Mouse (Mus musculus): ENCODE measurements at regions not wholly inside any gene's neighbourhood (a gene's known extent, or its start where the extent isn't known, plus 50 kb on each side); places are given as distances from the start of the nearest gene placed in this dataset.

DNA sequence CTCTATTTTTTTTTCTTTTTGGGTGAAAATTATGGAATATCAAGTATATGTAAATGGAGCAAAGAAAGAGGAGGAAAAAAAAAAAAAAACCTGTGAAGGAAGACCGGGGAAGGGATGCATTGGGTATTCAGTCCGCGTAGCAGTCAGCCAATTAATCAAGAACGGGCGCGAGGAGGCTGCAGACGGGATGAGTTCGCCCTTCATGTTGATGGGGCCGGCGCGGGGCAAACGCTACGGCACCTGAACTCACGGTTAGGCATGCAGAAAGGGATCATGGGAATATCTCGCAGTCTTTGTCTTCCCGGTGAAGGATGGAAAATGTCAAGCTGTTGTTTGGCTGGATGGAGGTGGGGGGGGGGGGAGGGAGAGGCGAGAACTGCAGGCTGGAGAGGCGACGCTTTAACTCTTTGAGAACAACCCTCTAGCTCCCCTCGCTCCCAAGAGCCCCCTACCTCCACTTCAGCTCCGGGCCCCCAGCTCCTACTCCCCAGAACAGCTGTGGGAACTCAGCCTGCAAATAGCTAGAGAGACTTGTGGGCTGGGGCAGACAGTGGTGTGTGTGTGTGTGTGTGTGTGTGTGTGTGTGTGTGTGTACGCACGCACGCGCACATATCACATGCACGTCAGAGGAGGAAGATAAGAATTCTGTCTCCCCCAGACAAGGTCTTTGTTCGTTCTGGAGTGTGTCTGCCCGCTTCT lies 210.7 kb downstream of the Gm26897 start:
- no peak for ATAC-seq (ENCODE audit: low TSS enrichment)

DNA sequence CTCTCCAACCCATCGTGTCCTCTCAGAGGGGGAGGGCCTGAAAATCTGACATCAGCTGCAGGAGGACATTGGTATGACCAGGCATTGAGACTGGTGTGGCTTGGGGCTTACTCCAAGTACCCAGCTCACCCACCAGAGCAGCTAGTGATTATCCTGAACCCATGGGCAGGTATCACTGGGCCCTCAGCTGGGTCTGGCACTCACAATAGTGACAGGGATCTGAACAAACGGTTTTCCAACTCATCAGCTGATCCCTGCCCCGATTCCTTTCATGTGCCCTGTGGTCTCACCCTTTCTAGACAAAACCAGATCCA lies 211.2 kb downstream of the Gm26897 start:
- ATAC-seq (ENCODE audit: low TSS enrichment), result no peak

DNA sequence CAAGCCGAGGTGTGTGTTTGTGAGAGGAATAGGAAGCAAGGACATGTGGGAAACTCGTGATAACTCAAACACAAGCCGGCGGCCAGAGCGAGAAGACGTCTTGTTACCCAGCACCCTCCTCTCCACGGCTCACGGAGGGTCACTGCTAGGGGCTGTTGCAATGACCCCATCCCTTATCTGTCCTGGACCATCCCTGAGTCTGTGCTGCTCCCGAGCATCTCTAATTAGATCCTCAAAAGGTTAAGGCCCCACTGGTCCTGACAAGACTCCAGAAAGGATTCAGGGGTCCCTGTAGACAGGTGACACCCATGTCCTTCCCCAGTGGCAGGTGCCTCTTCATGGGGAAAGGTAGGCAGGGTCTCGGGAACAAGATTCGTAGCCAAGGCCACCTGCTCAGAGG lies 212.6 kb downstream of the Gm26897 start:
- no peak for ATAC-seq (ENCODE audit: low TSS enrichment)

DNA sequence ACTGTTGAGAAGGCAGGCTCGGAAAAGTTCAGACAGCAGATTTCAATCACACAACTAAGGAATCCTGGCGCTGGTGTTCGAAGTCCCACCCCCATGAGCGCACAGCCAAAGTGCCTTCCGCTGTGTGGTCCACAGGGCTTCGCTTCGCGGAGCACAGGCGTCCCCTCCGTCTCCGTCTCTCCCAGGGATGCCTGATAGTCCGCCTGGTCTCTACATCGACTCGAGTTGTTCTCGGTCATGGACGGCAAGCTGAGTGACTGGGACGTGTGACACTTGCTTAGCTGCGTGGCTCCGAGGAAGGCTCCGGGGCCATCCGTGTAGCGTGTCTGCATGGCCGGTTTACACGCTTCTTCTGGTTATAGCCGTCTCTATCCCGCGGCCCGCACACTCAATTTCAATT lies 224.0 kb downstream of the Gm26897 start:
- no peak for ATAC-seq (ENCODE audit: low TSS enrichment)

DNA sequence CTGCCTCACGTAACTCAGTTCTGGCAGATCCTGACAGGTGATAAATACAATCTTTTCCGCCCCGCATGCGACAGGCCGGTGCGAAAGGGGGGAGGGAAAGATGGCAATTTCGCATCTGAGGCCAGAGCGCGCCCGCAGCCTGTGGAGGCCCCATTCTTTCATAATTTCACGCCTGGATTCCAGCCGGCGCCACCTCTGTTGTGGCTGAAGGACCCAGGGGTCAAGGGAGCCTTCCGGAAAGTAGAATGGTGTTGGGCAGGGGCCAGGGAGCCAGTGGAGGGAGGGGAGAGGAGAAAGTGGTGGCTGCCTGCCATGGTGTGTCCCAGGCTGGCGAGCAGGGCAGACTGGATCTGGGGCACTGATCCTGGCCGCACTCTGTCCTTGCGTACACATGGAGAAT lies 224.5 kb downstream of the Gm26897 start:
- ATAC-seq (ENCODE audit: low TSS enrichment), result no peak

DNA sequence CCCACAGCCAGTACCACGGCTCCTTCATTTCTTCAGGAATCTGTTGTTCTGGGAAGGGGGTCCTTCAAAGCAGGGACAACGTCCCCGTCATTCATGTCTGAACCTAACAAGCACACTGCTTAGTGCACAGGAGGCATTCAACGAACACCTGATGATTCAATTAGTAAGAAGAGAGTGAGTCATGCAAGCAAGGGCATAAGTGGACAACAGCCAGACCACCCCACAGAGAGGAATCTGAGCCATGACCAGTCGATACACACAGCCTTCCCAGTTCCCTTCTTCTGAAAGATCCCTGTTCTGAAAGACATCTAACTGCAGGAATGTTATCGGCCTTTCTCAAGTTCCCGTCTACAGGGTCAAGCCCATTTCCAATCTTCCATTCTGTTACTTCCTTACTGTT lies 231.6 kb downstream of the Gm26897 start:
- ATAC-seq (ENCODE audit: low TSS enrichment), result no peak

DNA sequence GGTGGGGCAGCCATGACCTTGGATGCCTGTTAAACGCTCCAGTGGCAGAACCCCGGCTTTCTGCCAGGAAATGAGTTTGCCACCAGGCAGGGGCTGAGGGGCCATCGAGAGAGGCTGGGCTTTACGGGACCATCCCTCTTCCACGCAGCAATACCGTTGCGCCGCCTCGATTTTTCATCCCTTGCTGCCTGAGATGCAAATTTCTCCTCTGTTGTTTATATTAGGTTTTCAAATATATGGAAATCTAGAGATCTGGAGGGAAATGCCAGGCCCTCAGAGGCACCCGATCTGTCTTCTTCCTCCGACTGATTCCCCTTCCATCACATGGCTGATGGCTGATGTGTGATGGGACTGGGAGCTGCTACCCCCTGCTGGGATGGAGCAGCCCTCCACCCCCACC lies 234.4 kb downstream of the Gm26897 start:
- no peak for ATAC-seq (ENCODE audit: low TSS enrichment)

DNA sequence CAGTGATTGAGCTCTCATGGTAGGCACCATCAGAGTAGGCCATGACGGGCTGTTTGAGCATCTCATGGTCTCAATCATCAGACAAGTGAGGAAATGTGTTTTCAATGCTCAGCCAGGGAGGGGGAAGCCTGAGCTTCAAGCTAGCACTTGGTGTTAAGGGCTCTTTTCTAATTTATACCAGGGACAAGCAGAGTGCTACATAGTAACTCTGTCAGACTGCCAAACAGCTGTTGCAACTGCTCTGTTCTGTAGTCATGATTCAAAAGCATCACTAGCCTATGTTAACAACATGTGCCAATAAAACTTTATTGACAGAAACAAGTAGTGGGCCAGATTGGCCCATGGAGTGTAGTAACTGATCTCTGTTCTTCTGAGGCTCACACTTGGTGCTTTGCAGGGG lies 235.0 kb downstream of the Gm26897 start:
- ATAC-seq (ENCODE audit: low TSS enrichment), result no peak

DNA sequence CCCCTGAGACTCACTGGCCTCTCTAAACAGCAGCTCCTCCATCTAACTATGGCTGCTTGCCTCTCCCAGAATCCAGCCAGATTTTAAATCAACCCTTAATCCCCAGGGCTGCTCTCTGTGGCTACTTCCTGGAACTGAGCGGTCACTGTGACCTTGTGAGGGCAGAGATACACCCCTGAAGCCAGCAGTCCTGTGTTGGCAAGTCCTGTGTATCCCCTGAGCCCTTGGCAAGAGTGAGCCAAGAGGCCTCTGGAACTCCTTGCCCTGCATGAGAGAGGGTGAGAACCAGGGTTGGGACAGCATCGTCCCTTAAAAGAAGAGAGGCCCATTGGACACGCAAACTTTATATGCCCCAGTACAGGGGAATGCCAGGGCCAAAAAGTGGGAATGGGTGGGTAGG lies 237.5 kb downstream of the Gm26897 start:
- no peak for ATAC-seq (ENCODE audit: low TSS enrichment)

DNA sequence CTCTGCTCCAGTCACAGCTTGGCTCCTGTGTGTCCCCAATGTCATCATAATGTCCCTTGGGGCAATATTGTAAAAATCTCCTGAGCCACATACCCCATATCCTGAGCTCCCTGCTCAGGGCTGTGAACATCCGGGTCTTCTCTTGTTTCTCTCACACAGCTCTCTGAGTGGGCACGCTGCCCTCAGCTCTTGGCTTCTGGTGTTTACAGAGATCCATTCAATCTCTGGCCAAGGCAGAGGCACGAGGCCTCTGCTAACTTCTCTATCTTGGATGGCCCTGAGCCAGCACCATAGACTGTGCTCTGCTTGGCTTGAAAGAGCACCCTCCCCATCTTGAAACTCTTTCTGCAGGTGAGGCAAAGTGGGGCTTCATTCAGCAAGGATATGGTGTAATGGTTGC lies 238.2 kb downstream of the Gm26897 start:
- ATAC-seq (ENCODE audit: low TSS enrichment), result no peak

DNA sequence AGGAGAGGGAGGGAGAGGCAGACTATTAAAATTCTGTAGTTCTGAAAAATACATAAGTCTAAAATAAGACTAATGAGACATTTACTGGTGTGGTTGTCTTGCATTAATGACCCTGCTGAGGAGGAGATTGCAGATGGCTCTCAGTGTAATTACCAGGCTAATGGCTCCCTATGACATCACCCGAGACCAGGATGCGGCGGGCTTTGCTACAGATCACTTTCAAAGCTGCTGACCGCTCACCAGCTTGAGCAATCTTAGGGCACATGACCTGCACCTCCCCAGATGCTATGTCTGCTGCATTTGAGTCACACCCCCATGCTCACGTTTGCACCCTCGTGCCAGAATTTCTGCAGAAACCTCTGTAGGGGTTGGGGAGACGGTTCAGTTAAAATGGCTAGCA lies 242.0 kb downstream of the Gm26897 start:
- no peak for ATAC-seq (ENCODE audit: low TSS enrichment)

DNA sequence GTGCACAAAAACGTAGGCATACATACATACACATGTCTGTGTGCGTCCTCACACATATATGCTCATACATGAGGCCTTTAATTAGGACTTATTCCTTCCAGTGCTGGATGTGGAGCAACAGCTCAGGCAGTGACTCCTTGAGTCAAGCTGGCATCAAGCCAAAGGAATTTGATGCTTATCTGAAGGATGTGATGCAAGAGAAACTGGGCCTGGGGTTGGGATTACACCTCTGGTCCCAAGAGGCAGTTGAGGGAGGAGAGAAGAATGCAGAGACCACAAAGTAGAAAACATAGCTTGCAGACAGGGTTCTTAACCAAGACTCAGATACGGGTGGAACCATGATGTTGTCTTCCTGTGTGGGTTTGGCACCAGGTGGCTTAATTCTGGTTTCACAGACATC lies 245.9 kb downstream of the Gm26897 start:
- ATAC-seq (ENCODE audit: low TSS enrichment), result no peak

DNA sequence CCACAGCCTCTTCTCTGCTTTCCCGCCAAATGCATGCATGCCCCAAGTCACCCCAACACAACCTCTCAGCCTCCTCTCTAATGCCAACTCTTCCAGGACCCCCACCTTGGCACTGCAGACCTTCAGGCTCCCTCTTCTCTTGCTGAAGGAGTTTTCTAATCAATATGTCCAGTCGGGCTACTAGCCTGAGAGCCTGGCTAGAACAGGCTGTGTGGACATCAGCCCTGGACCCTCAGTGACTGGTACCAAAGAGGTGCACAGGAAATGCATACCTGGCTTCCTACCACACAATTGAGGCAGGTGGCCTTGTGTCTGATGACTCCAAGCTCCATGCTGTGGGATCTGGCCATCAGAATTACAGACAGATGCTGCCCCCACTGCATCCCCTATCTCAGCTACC lies 248.4 kb downstream of the Gm26897 start:
- ATAC-seq (ENCODE audit: low TSS enrichment), result no peak

DNA sequence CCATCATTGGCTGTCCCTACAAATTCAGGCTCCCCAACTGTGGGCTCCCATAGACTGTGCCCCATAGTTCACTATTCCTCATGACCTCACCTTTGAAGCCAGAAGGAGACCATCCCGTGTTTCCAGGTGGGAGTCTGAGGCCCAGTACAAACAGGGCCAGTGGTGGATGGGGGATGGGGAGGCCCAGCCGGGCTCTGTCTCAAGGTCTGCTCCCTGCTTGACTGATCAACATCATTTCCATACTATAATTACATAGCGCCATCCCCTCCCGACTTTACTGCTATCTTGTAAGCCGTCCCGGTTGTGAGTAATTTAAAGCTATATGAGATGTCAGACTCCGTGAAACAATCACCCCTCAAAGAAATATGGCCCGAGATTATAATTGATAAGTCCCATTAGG lies 252.3 kb downstream of the Gm26897 start:
- no peak for ATAC-seq (ENCODE audit: low TSS enrichment)

DNA sequence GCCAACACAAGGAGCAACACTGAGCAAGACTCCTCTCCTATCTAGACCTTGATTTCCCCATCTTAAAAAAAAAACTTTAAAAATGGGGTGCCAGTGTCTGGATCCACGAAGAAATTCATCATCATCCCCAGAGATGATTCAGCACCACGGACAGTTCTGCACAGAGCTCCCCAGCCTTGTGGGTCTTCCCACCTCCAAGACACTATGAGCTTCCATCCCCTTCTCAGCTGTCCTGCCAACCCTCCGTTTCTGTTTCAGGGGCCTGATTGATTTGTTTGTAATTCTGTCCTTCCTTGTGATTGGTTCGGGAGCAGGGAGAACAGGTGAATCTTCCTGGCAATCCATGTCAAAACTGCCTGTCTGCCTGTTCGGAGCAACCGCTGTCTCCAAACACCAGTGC lies 253.3 kb downstream of the Gm26897 start:
- no peak for ATAC-seq (ENCODE audit: low TSS enrichment)

DNA sequence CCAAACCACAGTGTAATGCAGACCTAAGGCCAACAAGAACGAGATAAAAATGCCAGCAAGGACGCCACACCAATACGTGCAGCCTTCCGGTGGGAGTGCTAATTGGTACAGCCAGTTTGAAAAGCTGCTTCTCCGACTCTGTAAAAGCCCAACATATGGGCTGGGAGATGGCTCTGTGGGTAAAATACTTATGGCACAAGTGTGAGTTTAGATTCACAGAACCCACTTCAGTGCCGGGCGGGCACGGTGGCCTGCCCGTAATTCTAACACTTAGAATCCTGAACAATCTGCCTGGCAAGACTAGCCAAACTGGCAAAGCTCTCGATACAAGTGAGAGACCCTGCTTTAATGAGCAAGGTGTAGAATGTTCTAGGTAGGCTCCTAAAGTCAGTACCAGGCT lies 258.1 kb downstream of the Gm26897 start:
- no peak for ATAC-seq (ENCODE audit: low TSS enrichment)

DNA sequence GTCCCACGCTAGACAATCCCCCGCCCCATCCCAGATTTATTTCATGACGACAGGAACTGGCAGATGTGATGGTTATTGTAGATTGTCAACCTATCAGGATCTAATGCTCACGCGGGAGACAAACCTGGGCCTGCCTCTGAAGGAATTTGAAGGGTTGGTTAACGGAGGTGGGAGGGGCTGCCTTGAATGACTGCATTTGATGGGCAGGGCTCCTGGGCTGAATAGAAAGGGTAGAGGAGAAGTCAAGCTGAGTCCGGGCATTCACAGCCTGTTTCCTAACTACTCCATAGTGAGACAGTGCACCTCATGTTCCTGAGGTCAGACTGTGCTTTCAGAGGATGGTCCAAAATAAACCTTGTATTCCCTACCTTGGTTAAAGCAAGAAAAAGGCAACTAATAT lies 259.1 kb downstream of the Cryba4 start:
- no peak for ATAC-seq (ENCODE audit: low TSS enrichment)

DNA sequence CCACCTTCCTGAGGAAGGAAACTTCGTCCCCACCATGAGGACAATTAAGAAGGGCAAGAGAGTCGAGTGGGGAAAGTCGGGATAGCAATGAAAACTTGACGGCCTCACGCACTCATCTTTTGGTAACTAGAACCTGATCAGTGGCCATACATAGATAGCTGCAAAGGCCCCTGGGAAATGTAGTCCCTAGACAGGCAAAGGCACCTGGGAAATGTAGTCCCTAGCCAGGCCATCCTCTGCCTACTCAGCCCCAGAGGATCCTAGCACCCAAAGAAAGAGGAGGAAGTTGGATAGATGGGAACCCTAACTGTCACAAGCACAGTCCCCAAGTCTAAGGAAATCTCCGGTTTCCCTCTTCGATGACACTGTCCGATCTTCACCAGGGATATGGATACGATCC lies 258.4 kb downstream of the Cryba4 start:
- ATAC-seq (ENCODE audit: low TSS enrichment), result no peak

DNA sequence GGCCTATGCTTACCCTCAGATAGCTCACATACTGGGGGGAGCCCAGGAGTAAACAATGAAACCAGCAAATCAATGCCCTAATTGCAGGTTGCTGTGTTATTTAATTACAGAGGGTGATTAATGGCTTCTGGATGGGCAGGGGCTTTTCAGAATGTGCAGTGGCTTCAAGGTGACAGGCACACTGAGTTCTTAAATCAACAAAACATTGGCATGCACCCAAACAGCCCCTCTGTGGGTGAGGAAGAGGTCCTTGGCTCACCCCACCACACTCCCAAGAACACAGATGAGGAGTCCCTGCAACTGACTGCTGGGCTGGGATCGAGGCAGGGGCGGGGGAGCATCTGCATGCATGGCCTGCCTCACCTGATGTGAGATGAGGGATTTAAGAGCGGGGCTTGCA lies 255.5 kb downstream of the Cryba4 start:
- no peak for ATAC-seq (ENCODE audit: low TSS enrichment)

DNA sequence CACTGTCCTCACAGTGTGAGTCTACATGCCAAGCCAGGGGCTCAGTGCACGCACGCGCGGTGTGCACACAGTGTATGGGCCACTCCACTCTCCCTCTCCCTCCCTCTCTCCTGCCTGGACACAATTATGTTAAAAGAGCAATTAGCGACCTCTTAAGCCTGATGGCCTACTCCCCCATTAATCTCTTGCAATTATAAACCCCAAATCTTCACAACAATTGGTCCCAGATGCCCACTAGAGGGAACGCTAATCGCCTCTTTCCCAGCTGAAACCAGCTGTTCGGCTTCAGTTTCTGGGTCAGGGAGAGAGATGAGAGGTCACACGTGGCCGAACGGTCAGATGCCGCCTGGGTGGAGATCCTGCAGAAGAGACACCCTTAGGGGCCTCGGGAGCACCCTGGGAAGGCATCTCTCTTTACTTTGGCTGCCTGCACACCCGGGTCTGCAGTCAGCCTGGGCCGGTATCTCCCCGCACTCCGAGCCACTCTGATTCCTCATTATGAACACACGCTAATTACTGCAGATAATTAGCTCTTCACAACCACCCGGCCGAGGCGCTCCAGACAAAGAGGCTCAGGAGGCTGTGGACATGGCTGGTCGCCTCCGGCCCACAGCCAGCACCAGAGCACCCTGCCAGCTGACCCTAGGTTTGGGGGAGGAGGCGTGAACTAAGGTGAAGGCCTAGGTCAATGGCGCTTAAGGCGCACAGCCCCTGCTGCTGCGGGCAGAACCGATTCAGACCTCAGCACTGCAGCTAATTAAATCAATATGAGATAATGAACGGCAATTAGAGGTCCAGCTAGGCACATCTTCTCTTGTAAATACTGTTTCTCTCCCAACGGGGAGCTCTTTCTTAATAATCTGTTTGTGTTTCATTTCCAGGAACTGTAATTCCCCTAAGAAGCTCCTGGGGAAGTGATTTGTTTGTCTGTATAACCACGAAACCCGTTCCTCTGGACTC lies 250.3 kb downstream of the Cryba4 start:
- ATAC-seq (ENCODE audit: low TSS enrichment), result no peak

DNA sequence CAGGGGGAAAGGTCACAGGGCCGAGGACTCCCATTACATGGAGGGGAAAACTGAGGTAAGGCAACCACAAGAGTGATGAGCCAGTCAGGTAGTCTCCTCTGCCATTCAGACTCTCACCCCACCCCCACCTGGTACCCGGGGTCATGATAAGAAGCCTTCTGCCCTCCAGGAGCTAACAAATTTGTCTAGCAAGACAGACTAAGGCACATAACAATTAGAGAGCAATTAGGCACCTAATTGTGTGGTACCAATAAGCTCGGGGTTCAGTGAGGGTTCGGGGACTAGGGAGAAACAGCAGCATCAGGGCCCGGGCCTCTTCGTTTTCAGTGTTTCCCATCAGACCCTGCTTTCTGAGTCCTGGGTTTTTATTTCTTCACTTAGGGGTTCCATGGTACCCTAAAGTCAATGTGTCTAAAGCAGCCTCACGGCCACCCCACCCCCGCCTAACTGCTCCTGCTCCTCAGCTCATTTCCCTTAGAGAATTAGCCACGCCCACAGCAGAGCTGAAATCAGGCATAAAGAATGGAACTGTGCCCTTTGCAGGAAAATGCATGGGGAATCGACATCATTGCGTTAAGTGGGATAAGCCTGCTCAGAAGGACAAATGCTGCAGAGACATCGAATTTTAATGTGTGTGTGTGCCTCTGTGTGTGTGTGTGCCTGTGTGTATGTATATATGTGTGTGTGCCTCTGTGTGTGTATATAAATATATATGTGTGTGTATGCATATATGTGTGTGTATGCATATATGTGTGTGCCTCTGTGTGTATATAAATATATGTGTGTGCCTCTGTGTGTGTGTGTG lies 249.3 kb downstream of the Cryba4 start:
- no peak for ATAC-seq (ENCODE audit: low TSS enrichment)

DNA sequence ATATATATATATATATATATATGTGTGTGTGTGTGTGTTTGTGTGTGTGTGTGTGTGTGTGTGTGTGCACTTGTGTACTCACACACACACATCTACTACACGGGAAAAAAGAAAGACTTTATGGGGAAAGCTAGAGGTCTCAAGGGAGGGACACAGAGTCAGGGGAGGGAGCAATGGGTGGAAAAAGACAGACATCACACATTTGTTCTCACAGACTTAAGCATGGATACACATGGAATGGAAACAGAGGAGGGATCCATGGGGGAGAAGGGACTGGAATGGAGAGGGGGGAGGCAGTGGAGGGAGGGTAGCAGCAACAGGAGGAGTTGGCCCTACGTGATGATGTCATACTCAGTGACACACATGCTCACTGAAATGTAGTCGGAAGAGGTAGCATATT lies 248.3 kb downstream of the Cryba4 start:
- ATAC-seq (ENCODE audit: low TSS enrichment), result no peak
